Mouse (Mus musculus) ovary, postnatal 36 days (tissue): Measurements from ENCODE around the gene Lysmd2.
A peak's percentile ranks its signal among the peaks of the same experiment; 100 is the strongest.
"Not testable (repeated sequence)": the region's sequence is repeated elsewhere in the genome, so short reads cannot be mapped to it uniquely, and the experiment has no call there.

Experiments used
- DNase-seq: peaks from one replicate; pipeline ENCODE4 v3.0.0; 2022; ENCODE audit warnings: low spot score, mixed read lengths

Gene Lysmd2

DNA sequence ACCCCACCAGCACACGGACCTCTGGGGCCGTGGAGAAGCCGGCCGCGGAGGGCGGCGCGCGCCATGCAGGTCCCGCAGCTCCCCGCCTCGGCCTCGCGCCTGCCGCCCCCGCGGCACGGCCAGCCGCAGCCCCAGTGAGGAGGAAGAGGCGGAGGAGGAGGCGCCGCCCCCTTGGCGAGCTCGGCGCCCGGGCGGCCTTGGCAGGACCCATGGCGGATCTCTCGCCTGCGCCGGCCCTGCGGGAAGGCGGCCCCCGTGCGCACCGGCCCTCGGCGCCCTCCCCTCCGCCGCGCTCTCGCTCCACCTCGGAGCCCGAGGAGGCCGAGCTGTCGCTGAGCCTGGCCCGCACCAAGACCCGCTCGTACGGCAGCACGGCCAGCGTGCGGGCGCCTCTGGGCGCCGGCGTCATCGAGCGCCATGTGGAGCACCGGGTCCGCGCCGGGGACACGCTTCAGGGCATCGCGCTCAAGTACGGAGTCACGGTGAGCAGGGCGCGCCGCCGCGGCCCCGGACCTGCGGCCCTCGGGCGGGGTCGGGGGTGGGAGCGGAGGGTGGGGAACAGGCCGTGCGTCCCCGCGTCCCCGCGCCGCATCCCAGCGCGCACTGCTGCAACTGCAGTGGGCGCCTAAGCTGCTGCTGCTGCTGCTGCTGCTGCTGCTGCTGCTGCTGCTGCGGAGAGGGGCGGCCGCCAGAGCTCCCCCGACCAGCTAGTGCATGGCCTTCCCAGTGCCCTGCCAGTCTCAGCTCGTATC lies at the start of gene Lysmd2:
Lysmd2 (plus strand) TSS at position 186 of the 752 bp plus-strand sequence.
- peak; percentile 88 for DNase-seq

DNA sequence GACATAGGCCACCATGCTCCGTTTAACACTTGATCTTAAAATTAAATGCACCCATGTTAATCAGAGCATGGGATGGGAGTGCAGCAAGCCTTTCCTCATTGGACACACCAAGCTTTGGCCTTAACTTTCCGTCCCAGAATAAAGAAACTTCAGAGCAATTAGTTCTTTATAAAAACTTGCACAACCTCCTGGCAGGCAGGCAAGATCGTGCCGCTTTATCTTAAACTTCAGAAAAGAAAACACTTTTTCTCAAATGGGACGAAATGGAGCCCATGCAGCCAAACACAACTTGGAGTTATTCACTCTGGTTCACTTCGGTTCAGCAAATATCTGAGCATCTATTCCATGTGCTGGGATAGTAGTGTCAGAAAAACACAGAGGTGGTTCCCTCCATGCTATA lies 46.2 kb upstream of the Lysmd2 start:
- no peak for DNase-seq

DNA sequence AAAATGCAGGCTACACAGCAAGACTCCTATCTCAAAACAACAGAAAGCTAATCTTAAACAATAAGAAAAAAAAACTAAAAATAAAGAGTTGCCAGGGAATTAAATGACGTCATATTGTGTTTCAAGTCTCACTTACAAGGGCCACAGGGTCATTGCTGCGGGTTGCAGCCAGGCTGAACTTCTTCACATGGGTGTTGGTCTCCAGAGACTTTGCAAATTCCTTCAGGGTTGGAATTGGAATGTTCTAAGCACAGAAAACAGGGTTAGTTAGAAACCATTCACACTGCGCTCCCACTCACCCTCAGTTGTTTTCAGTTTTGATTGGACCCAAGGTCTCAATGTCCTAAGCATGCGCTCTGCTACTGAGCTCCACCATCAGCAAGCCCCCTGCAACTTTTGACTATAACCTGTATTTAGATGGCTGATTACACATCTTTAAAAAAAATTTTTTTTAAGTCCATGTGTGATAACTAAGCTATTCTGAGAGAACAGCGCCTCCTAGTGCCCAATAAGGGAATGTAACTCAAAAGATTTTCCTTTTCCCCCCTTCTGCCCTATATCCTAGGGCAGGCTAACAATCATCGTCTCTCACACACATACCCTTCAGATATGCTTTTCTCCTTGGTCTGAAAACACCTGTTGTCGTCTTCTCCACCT lies 43.7 kb upstream of the Lysmd2 start:
- no peak for DNase-seq

DNA sequence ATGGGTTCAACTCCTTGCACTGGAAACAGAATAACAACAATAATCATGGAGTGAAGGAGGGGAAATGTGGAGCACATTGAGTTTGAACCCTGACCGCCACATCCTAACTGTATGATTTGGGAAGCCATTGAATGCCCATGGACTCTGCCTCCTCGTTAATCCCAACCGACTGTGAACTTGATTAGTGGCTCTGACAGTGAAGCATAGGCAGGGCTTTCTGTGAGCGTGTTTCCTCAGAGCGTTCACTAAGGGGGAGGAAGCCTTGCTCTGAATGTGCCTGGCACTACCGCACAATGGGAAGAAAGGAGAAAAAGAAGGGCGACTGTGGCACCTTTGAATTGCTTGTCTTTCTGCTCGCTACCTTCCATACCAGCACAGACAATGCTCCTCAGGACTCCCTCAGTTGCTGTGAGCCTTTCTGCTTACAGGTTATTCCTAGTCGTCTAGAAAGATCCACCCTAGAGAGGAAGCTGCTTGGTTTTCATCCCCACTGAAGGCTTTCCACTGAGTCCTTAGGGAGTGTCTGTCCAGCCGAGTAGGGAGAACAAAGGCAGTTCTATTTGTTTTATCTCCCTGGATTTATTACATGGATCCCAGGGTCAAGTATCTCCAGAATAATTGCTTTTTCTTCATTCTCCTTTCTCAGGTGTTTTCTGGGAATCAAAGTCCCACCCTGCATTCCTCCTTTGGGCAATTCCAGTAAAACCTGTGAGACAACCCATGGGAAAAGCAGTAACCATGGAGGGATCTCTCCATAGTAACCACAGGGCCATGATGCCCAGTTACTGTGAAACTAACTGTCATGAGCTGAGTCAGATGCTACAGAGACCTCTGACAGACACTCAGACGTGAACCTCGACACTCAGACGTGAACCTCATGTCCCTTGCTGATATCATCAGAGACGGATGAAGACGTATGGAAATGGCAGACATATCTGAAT lies 35.4 kb upstream of the Lysmd2 start:
- DNase-seq, result no peak

DNA sequence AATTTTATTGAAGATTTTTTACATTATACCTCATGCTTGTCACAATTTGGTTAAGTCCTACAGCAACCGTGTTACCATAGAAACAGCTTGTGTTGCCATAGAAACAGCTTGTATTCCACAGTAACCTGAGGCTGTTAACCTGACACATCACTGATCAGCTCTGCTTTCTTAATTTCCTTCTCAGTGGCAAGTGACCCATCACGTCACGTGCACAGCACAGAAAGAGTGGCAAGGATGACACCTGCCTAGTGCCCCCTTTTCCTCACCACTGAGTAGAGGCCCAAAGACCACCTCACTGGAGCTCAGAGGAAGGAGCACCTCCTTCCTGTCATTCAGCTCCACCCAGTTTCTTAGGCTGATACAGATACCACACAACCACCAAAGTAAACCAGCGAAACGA lies 32.1 kb upstream of the Lysmd2 start:
- no peak for DNase-seq

DNA sequence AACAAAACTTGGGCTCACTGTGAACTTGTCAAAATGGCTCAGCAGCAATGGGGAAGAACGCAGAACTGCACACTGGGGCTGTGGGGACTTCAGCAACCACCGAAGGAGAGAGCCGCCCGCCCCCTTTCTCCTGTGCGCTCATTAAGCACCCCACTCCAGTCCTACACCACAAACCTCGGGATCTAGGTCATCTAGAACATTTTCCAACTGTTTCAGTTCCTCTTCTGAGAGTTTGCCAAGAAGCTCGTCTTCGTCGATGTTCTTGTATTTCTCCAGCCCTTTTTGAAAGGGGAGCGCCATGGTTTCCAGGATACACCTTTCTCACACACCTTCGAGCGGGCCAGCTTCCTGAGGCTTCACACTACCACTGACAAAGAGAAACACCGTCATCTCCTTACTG lies 28.5 kb upstream of the Lysmd2 start:
- no peak for DNase-seq

DNA sequence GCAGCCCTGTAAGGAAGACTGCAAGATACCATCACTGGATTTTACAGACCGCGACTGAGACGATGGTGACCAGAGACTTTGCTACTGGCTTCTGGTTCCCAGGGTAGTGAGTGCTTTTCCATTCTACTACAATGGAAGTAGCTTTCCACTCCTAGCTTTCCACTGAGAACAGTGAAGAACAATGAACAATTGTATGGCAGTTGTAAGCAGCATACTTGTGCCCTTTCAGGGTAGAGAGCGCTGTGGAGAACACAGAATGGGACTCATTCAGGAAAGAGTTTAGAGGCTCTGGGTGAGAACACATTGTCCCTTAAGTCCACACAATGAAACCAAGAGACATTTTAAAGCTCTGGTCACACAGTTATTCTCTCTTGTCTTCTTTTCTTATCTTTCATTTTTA lies 27.9 kb upstream of the Lysmd2 start:
- no peak for DNase-seq

DNA sequence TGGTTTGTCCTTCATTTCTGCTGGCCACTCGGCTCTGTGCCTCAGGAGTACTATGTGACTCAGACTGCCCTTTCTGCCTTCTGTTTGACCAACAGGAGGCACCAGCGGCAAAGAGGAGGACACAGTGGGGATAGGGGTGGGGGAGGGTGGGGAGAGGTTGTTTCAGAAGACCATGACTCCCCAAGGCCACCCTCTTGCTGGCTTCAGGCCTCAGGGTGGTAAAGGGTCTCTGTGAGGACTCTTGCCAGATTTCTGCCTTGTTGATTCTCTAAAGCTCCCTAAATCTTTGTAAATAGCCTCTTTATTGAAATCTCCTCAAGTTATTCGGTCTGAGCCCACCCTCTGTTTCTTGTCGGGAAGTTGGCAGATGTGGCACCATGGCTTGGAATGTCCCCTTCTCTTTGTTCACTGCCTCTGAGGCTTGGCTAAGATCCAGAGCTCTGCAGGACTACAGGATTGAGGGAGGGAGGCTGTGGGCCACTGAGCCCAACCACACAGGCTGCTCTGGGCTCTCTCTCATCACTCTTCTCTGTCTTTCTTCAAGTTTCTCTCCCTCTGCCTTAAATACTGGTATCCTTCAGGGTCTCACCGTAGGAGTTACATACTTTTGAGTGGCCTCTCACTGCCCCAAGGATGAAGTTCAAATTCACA lies 26.2 kb upstream of the Lysmd2 start:
- DNase-seq, result no peak

DNA sequence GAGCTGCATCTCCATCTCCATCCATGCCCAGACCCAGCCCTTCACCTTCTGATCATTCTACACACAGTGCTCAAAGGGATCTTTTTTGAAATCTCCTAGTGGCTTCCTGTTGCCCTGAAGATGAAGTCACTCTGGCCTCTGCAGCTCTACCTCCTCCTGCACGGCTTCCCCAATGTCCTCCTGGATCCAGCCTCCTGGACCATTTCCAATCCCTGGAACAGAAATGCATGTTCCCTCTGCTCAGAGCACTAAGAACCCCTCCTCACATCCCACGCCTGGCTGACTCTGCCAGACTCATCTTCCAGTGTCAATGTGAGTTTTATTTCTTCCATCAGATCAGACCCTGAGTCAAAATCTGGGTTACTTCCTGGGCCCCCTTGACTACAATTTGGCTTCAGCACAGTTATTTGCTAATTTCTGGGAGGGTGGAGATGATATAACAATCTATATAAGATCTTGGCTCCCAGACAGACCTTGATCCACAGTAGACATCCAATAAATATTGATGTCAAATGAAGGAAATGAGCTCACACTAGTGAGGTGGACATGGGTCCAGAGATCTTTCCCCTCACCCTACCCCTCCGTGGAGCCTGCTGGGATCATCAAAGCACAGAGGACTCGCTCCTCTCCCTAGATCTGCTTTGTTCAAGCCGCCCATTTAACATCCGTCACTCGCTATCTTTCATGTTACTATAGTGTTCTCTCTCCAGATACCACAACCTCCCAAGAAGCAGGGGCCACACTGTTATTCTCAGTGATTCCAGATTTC lies 25.2 kb upstream of the Lysmd2 start:
- no peak for DNase-seq

DNA sequence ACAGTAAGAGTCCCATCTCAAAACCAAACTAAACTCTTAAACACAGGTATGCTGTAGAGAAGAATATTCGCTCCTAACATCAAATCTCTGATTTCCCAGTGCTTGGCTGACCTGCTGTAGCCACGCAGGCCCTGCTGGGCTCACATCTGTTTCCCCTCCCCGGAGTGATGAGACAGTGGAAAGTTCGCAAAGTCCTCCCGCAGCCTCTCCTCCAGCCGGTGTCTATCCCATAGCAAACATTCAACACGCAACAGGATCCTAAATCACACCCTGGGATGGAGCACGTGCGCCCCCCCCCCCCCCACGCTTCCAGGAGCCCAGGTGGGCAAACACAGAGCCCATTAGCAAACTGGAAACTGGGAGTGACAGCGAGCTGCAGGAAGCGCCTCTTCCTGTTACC lies 24.0 kb upstream of the Lysmd2 start:
- DNase-seq, result no peak

DNA sequence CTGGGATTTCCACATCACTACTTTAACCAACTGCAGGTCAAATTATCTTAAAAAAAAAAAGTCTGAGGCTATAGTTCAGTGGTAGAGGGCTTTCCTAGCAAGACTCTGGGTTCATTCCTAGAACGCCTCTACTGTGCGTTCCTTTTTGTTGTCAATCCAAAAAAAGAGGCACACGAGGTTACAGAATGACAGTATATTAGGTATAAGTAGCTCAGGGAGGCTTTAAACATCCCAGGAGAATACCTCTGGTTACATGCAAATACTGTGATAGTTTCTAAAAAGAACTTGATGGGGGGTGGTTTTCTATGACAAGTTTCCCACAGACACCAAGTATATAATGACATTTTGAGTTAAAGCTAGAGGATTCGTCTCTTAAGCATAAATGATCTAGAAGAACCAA lies 18.0 kb upstream of the Lysmd2 start:
- DNase-seq, result no peak

DNA sequence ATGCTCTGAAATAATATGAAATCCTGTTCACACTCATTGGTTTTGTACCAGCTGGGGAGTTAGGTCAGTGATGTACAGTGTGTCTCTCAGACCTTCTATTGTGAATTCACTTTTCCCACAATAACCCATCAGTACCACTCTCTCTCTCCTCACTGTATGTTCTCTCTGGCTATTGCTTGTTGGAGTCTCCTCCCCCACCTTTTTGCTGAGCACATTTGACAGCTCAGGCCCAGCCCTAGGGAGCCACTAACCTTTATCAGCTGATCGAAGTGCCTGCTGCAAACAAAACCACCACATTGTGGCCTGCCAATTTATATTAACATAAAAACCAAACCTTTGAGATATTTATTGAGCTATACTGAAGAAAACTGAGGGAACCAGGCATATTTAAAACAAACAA lies 16.0 kb upstream of the Lysmd2 start:
- DNase-seq, result no peak

DNA sequence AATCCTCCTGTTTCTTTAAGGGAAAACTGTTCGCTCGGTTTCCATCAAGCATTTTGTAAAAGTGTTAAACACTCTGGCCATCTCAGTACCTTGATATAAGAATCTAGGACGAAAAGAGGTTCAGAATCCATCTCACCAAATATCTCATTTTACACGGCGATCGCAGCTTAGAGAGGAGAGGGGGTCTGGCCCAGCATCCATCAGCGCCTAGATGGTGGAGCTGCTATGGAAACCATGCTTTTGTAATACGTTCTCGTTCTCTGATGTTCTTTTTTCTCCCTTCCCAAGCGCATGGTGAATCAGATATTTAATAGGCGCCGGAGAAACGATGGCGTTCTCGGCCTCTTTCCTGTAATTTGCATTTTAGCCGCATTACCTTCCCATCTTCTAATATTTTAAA lies 15.6 kb upstream of the Lysmd2 start:
- DNase-seq, result no peak

DNA sequence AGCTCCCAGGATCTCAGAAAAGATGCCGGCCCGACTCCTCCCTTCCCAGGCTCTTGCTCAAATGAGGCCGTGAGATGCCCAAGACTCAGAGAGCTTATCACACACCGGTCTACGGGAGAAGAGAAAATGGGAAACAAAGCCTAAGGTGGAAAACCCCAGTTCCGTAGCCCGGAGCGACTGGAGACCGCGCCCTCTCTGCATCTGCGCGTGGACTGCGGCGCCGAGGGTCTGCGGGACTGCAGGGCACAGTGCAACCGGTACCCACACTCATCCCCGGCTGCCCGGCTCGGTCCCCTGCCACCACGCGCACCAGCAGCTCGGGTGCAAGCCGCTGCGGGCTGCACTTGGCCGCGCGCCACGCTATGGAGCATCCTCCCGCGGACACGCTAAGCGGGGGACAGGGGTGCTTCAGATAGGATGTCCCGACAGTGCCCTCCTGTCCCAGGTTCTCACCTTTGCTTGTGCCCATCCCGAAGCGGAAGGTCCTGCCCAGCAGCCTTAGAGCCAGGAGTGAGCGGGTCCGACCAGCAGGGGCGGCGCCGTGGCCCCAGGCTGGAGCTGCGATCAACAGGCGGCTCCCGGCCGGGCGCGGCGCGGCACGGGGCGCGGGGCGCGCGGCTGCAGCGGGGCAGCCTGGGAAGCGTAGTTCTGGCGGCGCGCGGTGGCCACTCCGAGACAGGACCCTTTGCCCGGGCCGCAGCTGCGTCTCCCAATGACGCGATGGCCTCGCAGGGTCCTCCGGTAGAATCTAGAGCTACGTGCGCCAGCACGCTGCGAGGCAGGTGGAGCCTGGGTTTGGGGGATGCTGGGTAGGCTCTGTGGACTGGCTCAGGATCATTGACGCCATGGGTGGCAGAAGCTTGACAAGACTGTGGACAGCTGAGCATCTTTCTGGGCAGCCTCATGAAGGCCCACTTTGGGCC lies 14.7 kb upstream of the Lysmd2 start, which contains the start of gene Tmod2:
Tmod2 (minus strand) TSS at position 755 of the 923 bp plus-strand sequence.
- DNase-seq, result peak; percentile 62

DNA sequence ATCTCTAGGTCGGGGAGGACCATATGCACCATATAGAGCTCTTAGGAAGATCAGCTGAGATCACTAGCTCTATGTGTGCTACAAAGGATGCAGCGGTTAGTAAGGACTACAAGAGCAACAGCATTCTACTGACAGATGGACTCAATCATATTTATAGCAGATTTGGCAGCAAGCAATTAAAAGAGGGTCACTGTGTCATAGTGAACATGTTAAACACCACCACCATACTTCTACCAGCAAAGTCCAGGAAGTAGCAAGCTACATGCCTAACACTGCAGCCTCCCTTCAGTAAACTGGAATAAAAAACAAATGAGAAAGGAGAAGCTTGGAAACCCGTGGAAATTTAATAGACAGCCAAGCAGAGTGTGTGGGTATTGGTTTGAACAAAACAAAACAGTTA lies 9.0 kb upstream of the Lysmd2 start:
- no peak for DNase-seq

DNA sequence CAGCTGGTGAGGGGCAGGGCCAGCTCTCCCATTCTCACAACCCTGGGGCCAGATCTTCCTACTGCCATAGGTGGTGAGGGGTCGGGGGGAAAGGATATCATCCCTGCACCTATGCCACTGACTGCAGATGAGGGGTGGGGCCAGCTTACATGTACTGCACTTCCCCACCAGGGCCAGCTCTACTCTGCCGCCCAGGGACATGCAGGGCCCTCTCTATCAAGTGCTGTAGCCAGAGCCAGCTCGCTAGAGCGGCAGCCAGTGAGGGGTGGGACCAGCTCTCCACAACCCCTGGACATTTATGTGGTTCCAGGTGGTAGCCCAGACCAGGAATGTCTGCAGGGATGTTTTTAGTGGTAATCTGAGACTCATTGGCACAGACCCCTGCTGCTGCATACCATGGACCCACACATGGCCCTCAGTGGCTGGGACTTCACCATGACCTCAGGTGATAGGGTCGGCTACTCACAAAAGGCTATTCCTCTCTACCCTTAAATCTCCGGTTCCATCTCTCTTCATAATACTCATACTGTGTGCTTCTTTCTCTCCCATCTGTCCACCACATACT lies 6.6 kb upstream of the Lysmd2 start:
- DNase-seq, result no peak

DNA sequence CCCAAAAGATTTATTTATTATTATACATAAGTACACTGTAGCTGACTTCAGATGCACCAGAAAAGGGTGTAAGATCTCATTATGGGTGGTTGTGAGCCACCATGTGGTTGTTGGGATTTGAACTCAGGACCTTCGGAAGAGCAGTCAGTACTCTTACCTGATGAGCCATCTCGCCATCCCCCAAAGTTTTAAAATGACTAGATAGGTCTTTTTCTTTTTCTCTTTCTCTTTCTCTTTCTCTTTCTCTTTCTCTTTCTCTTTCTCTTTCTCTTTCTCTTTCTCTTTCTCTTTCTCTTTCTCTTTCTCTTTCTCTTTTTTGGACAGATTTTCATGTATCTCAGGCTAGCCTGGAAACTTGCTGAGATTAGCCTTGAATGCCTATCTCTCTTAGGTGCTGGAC lies 5.8 kb upstream of the Lysmd2 start:
- DNase-seq, result not testable (repeated sequence)

DNA sequence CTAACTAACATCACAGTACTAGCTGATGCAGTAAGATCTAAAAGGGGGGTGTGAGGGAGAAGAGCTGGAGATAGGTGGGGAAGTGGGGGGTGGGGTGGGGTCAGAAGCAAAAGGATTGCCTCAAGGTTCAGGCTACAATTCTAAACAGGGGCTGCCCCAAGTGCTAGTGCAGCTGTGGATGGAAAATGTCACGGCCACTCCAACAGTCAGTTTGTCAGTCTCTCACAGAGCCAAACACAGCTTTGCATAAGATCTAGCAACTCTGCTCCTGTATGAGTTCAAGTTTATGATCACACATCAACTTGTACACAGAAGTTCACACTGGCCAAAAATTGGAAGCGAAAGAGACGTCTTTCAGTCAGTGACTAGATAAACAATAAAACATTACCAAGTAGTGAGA lies 4.1 kb upstream of the Lysmd2 start:
- DNase-seq, result no peak

DNA sequence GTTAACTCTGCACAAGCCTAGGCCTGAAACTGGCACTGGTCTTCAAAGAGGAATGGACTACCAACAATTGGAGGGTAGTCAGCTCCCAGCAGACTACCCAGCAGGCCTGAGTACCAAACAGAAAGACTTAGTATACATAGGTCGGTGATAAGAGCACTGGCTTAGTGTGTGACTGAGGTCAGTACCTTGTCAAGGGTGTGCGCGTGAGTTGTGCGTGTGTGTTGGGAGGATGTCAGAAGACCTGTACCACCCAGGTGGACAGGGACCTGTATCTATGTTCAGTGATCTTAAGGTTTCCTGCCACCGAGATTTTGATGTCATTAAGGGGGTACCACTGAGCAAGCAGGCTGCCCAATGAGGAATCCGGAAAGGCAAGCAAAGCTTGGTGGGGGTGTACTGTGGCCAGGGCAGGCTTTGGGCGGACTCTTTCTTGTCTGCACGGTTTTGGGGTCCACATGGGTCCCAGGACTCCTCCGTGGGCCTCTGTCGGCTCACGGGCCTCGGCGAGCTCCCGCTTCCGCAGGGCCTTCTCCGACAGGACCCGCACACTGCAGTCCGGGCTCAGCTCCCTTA lies 472 bp upstream of the Lysmd2 start:
- no peak for DNase-seq

DNA sequence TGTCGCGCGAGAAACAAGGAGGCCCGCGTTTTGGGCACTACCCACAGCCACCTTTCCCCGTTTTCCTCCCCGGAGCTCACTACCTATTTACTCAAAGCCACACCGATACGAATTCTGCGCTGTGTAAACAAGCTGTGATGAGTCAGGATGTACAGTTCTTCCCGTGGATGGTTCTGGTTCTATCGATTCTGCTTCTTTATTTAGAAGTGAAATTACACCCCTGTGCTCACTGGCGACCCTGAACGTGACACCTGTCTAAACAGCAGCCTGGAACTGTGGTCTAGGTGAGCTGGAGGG lies 715 bp downstream of the Lysmd2 start:
- DNase-seq, result no peak
